Mouse (Mus musculus) MEL (cell line): ENCODE measurements at regions not wholly inside any gene's neighbourhood (a gene's known extent, or its start where the extent isn't known, plus 50 kb on each side); places are given as distances from the start of the nearest gene placed in this dataset.

Experiments
- DNase-seq: peaks from one replicate; pipeline ENCODE4 v3.0.0; 2011; ENCODE audit warnings: low read depth, low spot score
- H3K27ac ChIP-seq: 2 replicates; pipeline ENCODE4 v1.5.1; 2012; ENCODE audit warnings: low read depth, mild to moderate bottlenecking, control low read depth, low read length, moderate library complexity; ENCODE audit not compliant: control insufficient read depth
- H3K27me3 ChIP-seq, 2 experiments: fragments of 150-350 bp in 1 of 2; sonication (generic) in 1 of 2; 2 replicates each; pipeline ENCODE4 v1.6.1; 2012; ENCODE audit warnings: low read length in 2 of 2, mild to moderate bottlenecking in 2 of 2, improper control_type of control experiment in 1 of 2, moderate library complexity in 1 of 2; ENCODE audit not compliant: insufficient read depth in 2 of 2, control insufficient read depth in 1 of 2
- H3K36me3 ChIP-seq, 2 experiments: 2 replicates each; pipeline ENCODE4 v1.6.1; 2012 to 2014; ENCODE audit warnings: low read length in 2 of 2, improper control_type of control experiment in 1 of 2, inconsistent platforms in 1 of 2, mild to moderate bottlenecking in 1 of 2; ENCODE audit not compliant: insufficient read depth in 2 of 2, control insufficient read depth in 1 of 2
- H3K4me1 ChIP-seq, 2 experiments: fragments of 150-350 bp in 1 of 2; sonication (generic) in 1 of 2; 2 replicates each; pipeline ENCODE4 v1.6.1; 2012; ENCODE audit warnings: low read length in 2 of 2, improper control_type of control experiment in 1 of 2, mild to moderate bottlenecking in 1 of 2; ENCODE audit not compliant: insufficient read depth in 2 of 2, control insufficient read depth in 1 of 2
- H3K4me3 ChIP-seq, 2 experiments: fragments of 150-350 bp in 1 of 2; sonication (generic) in 1 of 2; 2 replicates each; pipeline ENCODE4 v1.5.1; 2012; ENCODE audit warnings: low read depth in 2 of 2, low read length in 2 of 2, mild to moderate bottlenecking in 2 of 2, moderate library complexity in 2 of 2, control low read depth in 1 of 2, improper control_type of control experiment in 1 of 2; ENCODE audit not compliant: control insufficient read depth in 1 of 2, insufficient read depth in 1 of 2
- H3K79me2 ChIP-seq: 2 replicates; pipeline ENCODE4 v1.6.1; 2012; ENCODE audit warnings: mild to moderate bottlenecking, low read length, moderate library complexity; ENCODE audit not compliant: control insufficient read depth, poor library complexity, insufficient read depth
- H3K9ac ChIP-seq: 2 replicates; pipeline ENCODE4 v1.6.1; 2012; ENCODE audit warnings: low read depth, mild to moderate bottlenecking, control low read depth, low read length, moderate library complexity; ENCODE audit not compliant: control insufficient read depth, poor library complexity, severe bottlenecking
- H3K9me3 ChIP-seq: fragments of 150-350 bp; sonication (generic); replicated peaks from 2 replicates; pipeline ENCODE4 v1.6.1; 2012; ENCODE audit warnings: mild to moderate bottlenecking, low read length, improper control_type of control experiment, moderate library complexity; ENCODE audit not compliant: insufficient read depth
- BHLHE40 ChIP-seq: IDR thresholded peaks from 2 replicates; pipeline ENCODE4 v1.6.1; 2012; ENCODE audit warnings: low read depth, mild to moderate bottlenecking, inconsistent platforms, low read length, improper control_type of control experiment, borderline replicate concordance
- CHD1 ChIP-seq: IDR thresholded peaks from 2 replicates; pipeline ENCODE4 v1.6.1; 2012; ENCODE audit warnings: low read depth, mild to moderate bottlenecking, inconsistent platforms, low read length, improper control_type of control experiment
- E2F4 ChIP-seq: IDR thresholded peaks from 2 replicates; pipeline ENCODE4 v1.6.1; 2011; ENCODE audit warnings: low read depth, low read length, improper control_type of control experiment, borderline replicate concordance
- ELF1 ChIP-seq: IDR thresholded peaks from 2 replicates; pipeline ENCODE4 v1.6.1; 2014; ENCODE audit warnings: low read depth, mild to moderate bottlenecking, inconsistent platforms, low read length, improper control_type of control experiment, moderate library complexity
- EP300 ChIP-seq, 2 experiments: IDR thresholded peaks; 2 replicates each; pipeline ENCODE4 v1.6.1; 2011; ENCODE audit warnings: improper control_type of control experiment in 2 of 2, low read length in 2 of 2, low read depth in 1 of 2, mild to moderate bottlenecking in 1 of 2
- GABPA ChIP-seq: IDR thresholded peaks from 2 replicates; pipeline ENCODE4 v1.6.1; 2012; ENCODE audit warnings: low read depth, mild to moderate bottlenecking, inconsistent platforms, low read length, improper control_type of control experiment, moderate library complexity
- GATA1 ChIP-seq: IDR thresholded peaks from 2 replicates; pipeline ENCODE4 v1.6.1; 2011; ENCODE audit warnings: low read depth, low read length, improper control_type of control experiment
- HCFC1 ChIP-seq: IDR thresholded peaks from 2 replicates; pipeline ENCODE4 v1.6.1; 2012; ENCODE audit warnings: low read depth, mild to moderate bottlenecking, inconsistent platforms, low read length, improper control_type of control experiment, moderate library complexity
- KAT2A ChIP-seq: conservative IDR thresholded peaks from 2 replicates; pipeline ENCODE4 v1.6.1; 2012; ENCODE audit warnings: low read depth, low read length, improper control_type of control experiment, inconsistent platforms
- MAFK ChIP-seq: IDR thresholded peaks from 2 replicates; pipeline ENCODE4 v1.6.1; 2011; ENCODE audit warnings: low read depth, mild to moderate bottlenecking, low read length, improper control_type of control experiment, borderline replicate concordance
- MAZ ChIP-seq: IDR thresholded peaks from 2 replicates; pipeline ENCODE4 v1.6.1; 2012; ENCODE audit warnings: low read depth, mild to moderate bottlenecking, inconsistent platforms, low read length, improper control_type of control experiment
- MXI1 ChIP-seq: IDR thresholded peaks from 2 replicates; pipeline ENCODE4 v1.6.1; 2011; ENCODE audit warnings: mild to moderate bottlenecking, low read depth, low read length, improper control_type of control experiment
- MYB ChIP-seq: IDR thresholded peaks from 2 replicates; pipeline ENCODE4 v1.6.1; 2011; ENCODE audit warnings: mild to moderate bottlenecking, low read depth, low read length, improper control_type of control experiment
- MYC ChIP-seq: IDR thresholded peaks from 2 replicates; pipeline ENCODE4 v1.6.1; 2011; ENCODE audit warnings: low read depth, mild to moderate bottlenecking, low read length, improper control_type of control experiment, moderate library complexity
- NELFE ChIP-seq: IDR thresholded peaks from 2 replicates; pipeline ENCODE4 v1.6.1; 2011; ENCODE audit warnings: low read depth, low read length, improper control_type of control experiment
- POLR2A ChIP-seq, 2 experiments: IDR thresholded peaks; 2 replicates each; pipeline ENCODE4 v1.6.1; 2011 to 2012; ENCODE audit warnings: low read length in 2 of 2, mild to moderate bottlenecking in 2 of 2, control low read depth in 1 of 2, improper control_type of control experiment in 1 of 2, low read depth in 1 of 2, moderate library complexity in 1 of 2; ENCODE audit not compliant: control insufficient read depth in 1 of 2, insufficient read depth in 1 of 2, poor library complexity in 1 of 2
- POLR2AphosphoS2 ChIP-seq: IDR thresholded peaks from 2 replicates; pipeline ENCODE4 v1.6.1; 2011; ENCODE audit warnings: low read length, improper control_type of control experiment
- POLR2AphosphoS5 ChIP-seq: IDR thresholded peaks from 2 replicates; pipeline ENCODE4 v1.6.1; 2012; ENCODE audit warnings: low read depth, borderline replicate concordance, mild to moderate bottlenecking, inconsistent platforms, low read length, moderate library complexity, mixed read lengths
- RAD21 ChIP-seq: IDR thresholded peaks from 2 replicates; pipeline ENCODE4 v1.6.1; 2011; ENCODE audit warnings: mild to moderate bottlenecking, low read depth, low read length, improper control_type of control experiment
- SIN3A ChIP-seq: IDR thresholded peaks from 2 replicates; pipeline ENCODE4 v1.6.1; 2012; ENCODE audit warnings: low read length, improper control_type of control experiment, inconsistent platforms
- SMC3 ChIP-seq: IDR thresholded peaks from 2 replicates; pipeline ENCODE4 v1.6.1; 2011; ENCODE audit warnings: low read depth, low read length, improper control_type of control experiment
- TAL1 ChIP-seq: IDR thresholded peaks from 2 replicates; pipeline ENCODE4 v1.6.1; 2012; ENCODE audit warnings: mild to moderate bottlenecking, inconsistent platforms, low read length, moderate library complexity, mixed read lengths
- TCF12 ChIP-seq: IDR thresholded peaks from 2 replicates; pipeline ENCODE4 v1.6.1; 2014; ENCODE audit warnings: low read depth, mild to moderate bottlenecking, inconsistent platforms, low read length, improper control_type of control experiment, moderate library complexity
- UBTF ChIP-seq: IDR thresholded peaks from 2 replicates; pipeline ENCODE4 v1.6.1; 2012; ENCODE audit warnings: low read depth, mild to moderate bottlenecking, inconsistent platforms, low read length, improper control_type of control experiment, moderate library complexity, borderline replicate concordance; ENCODE audit not compliant: insufficient read depth
- USF1 ChIP-seq: IDR thresholded peaks from 2 replicates; pipeline ENCODE4 v1.6.1; 2014; ENCODE audit warnings: low read depth, mild to moderate bottlenecking, inconsistent platforms, low read length, improper control_type of control experiment, moderate library complexity
- ZC3H11A ChIP-seq: IDR thresholded peaks from 2 replicates; pipeline ENCODE4 v1.6.1; 2012; ENCODE audit warnings: low read depth, mild to moderate bottlenecking, inconsistent platforms, low read length, improper control_type of control experiment
- ZKSCAN1 ChIP-seq: IDR thresholded peaks from 2 replicates; pipeline ENCODE4 v1.6.1; 2012; ENCODE audit warnings: low read depth, mild to moderate bottlenecking, inconsistent platforms, low read length, improper control_type of control experiment, moderate library complexity
- ZMIZ1 ChIP-seq: IDR thresholded peaks from 2 replicates; pipeline ENCODE4 v1.6.1; 2012; ENCODE audit warnings: low read depth, mild to moderate bottlenecking, inconsistent platforms, low read length, improper control_type of control experiment, moderate library complexity

GRCm38 (mm10) chr9:32986836-32987673 lies 351.0 kb downstream of the Ets1 start:
- no peak overlapping the region for H3K4me3 ChIP-seq
- no peaks in the 10 kb centered on the region for H3K9me3 ChIP-seq
- H3K27ac ChIP-seq = no peak overlapping the region
- H3K9ac ChIP-seq = no peak overlapping the region
- H3K36me3 ChIP-seq = no peaks in the 10 kb centered on the region
- no peak for DNase-seq
- H3K79me2 ChIP-seq = no peaks in the 10 kb centered on the region
- TF ChIP-seq USF1 = no peak
- TF ChIP-seq ZC3H11A = no peak
- TF ChIP-seq RAD21 = no peak
- no peak for TF ChIP-seq KAT2A
- TF ChIP-seq EP300 (IDR thresholded peaks at IDR 0.05; ENCODE audit: low read depth in 1 of 2, low read length in 2 of 2) = no peak
- no peak for TF ChIP-seq POLR2AphosphoS2
- no peak for TF ChIP-seq ZMIZ1
- TF ChIP-seq TCF12 = no peak
- TF ChIP-seq POLR2A (IDR thresholded peaks at IDR 0.05; ENCODE audit: control insufficient read depth in 1 of 2, insufficient read depth in 1 of 2, low read depth in 1 of 2, low read length in 2 of 2, poor library complexity in 1 of 2) = no peak
- TF ChIP-seq ZKSCAN1 = no peak
- TF ChIP-seq MAFK = no peak
- TF ChIP-seq GATA1 = no peak
- no peak for TF ChIP-seq POLR2AphosphoS5
- TF ChIP-seq MYC = no peak
- TF ChIP-seq UBTF = no peak
- TF ChIP-seq MXI1 = no peak
- TF ChIP-seq MAZ = no peak
- no peaks in the 10 kb centered on the region; a peak in 1 of 4 replicates for H3K27me3 ChIP-seq
- H3K4me1 ChIP-seq = no peaks in the 10 kb centered on the region

- Histone ChIP-seq H3K9ac (no peak overlapping the region), H3K27me3 (no peaks in the 10 kb centered on the region; a peak in 1 of 4 replicates), H3K9me3 (no peaks in the 10 kb centered on the region), H3K4me1 (no peaks in the 10 kb centered on the region), H3K79me2 (no peaks in the 10 kb centered on the region), H3K36me3 (no peaks in the 10 kb centered on the region), H3K4me3 (no peak overlapping the region), H3K27ac (no peak overlapping the region)
- DNase-seq = no peak
- no peak for TF ChIP-seq MAFK
- TF ChIP-seq MYB = no peak
- no peak for TF ChIP-seq E2F4
- no peak for TF ChIP-seq UBTF
- TF ChIP-seq SIN3A = no peak
- no peak for TF ChIP-seq GABPA
- TF ChIP-seq CHD1 = no peak
- no peak for TF ChIP-seq GATA1
- no peak for TF ChIP-seq SMC3
- no peak for TF ChIP-seq BHLHE40
- no peak for TF ChIP-seq MAZ
- TF ChIP-seq ELF1 = no peak
- no peak for TF ChIP-seq POLR2AphosphoS5
- TF ChIP-seq NELFE = no peak
- TF ChIP-seq EP300 (IDR thresholded peaks at IDR 0.05; ENCODE audit: low read depth in 1 of 2, low read length in 2 of 2) = no peak
- TF ChIP-seq TAL1 = no peak
- no peak for TF ChIP-seq HCFC1
Observed at GRCm38 (mm10) chr9:32989006-32989405, 353.0 kb downstream of the Ets1 start.
